In genomic region chr4:134863937-134864729, GRCm38 (mm10) we compare ENCODE assay signal across 15 mouse cellular contexts. TPM values are rescaled to one million over a fixed set of nuclear protein-coding genes. Genes with fewer than 3 reads are reported as not detected.
A peak's percentile ranks its signal among the peaks of the same experiment; 100 is the strongest.
DNase-seq lines count a peak whose midpoint lies in the region; ATAC-seq lines count a peak whose summit lies in the region.
"Had no signal": no experiment of that assay in that cellular context is flagged by ENCODE, and none has a peak within 500 bp of the region (broad histone marks: within the 10 kb centered on the region; RNA-seq: fewer than 3 reads in every experiment).

TSS of gene Rhd (plus strand) at chr4:134864536.

- H3K4me2 ChIP-seq in forebrain, embryonic 15.5 days (replicated peaks): no peak within 1 kb of the TSS
- no peak within 1 kb of the TSS for H3K4me2 ChIP-seq in midbrain, embryonic 13.5 days (replicated peaks)
- H3K4me2 ChIP-seq: limb, embryonic 13.5 days; neural tube, embryonic 15.5 days had no signal

- peaks cover 6% of the 10 kb centered on the region for H3K4me1 ChIP-seq in forebrain, embryonic 10.5 days
- no peaks in the 10 kb centered on the region for H3K4me1 ChIP-seq in forebrain, embryonic 15.5 days
- peaks cover 7% of the 10 kb centered on the region for H3K4me1 ChIP-seq in midbrain, embryonic 10.5 days
- H3K4me1 ChIP-seq in midbrain, embryonic 13.5 days (replicated peaks): 0 out of 2 replicates have a peak, but pooled peaks cover 3% of the 10 kb centered on the region
- peaks cover 9% of the 10 kb centered on the region for H3K4me1 ChIP-seq in limb, embryonic 10.5 days
- H3K4me1 ChIP-seq: neural tube, embryonic 15.5 days had no signal

- peaks cover 21% of the 10 kb centered on the region for H3K27me3 ChIP-seq in forebrain, embryonic 10.5 days (ENCODE audit: poor library complexity, severe bottlenecking)
- peaks cover 5% of the 10 kb centered on the region for H3K27me3 ChIP-seq in forebrain, embryonic 15.5 days
- H3K27me3 ChIP-seq in midbrain, embryonic 10.5 days (ENCODE audit: low read depth, poor library complexity, severe bottlenecking): peaks cover 18% of the 10 kb centered on the region
- H3K27me3 ChIP-seq in midbrain, embryonic 13.5 days: peaks cover 13% of the 10 kb centered on the region
- peaks cover 21% of the 10 kb centered on the region for H3K27me3 ChIP-seq in limb, embryonic 10.5 days (ENCODE audit: low read depth, poor library complexity, severe bottlenecking)
- H3K27me3 ChIP-seq: Patski had no signal

- peak within 1 kb of the TSS; percentile 51 for H3K27ac ChIP-seq in forebrain, embryonic 10.5 days
- no peak within 1 kb of the TSS for H3K27ac ChIP-seq in forebrain, embryonic 15.5 days (replicated peaks)
- H3K27ac ChIP-seq in midbrain, embryonic 10.5 days (replicated peaks): peak within 1 kb of the TSS; percentile 52
- no peak within 1 kb of the TSS for H3K27ac ChIP-seq in midbrain, embryonic 13.5 days
- H3K27ac ChIP-seq in limb, embryonic 10.5 days: 0 out of 2 replicates have a peak within 1 kb of the TSS, but pooled peaks have one; percentile 17
- H3K27ac ChIP-seq: limb, embryonic 13.5 days; neural tube, embryonic 15.5 days had no signal

- H3K9me3 ChIP-seq in forebrain, embryonic 10.5 days: no peaks in the 10 kb centered on the region
- no peaks in the 10 kb centered on the region for H3K9me3 ChIP-seq in forebrain, embryonic 15.5 days
- H3K9me3 ChIP-seq in midbrain, embryonic 10.5 days (replicated peaks): no peaks in the 10 kb centered on the region
- no peaks in the 10 kb centered on the region for H3K9me3 ChIP-seq in midbrain, embryonic 13.5 days
- H3K9me3 ChIP-seq in limb, embryonic 10.5 days (replicated peaks): no peaks in the 10 kb centered on the region
- H3K9me3 ChIP-seq: limb, embryonic 13.5 days; neural tube, embryonic 15.5 days had no signal

- H3K4me3 ChIP-seq in forebrain, embryonic 10.5 days: peak within 1 kb of the TSS; percentile 24; the same call in 1 of the 2 replicates
- no peak within 1 kb of the TSS for H3K4me3 ChIP-seq in forebrain, embryonic 15.5 days
- H3K4me3 ChIP-seq in midbrain, embryonic 10.5 days: no peak within 1 kb of the TSS
- H3K4me3 ChIP-seq in midbrain, embryonic 13.5 days (replicated peaks): no peak within 1 kb of the TSS
- H3K4me3 ChIP-seq in limb, embryonic 10.5 days: peak within 1 kb of the TSS; percentile 20
- H3K4me3 ChIP-seq: limb, embryonic 13.5 days; neural tube, embryonic 15.5 days had no signal

- no peak for DNase-seq in forebrain, embryonic 10.5 days (ENCODE audit: extremely low spot score, low spot score)
- DNase-seq in midbrain, embryonic 10.5 days (ENCODE audit: low spot score): no peak
- DNase-seq in limb, embryonic 10.5 days (ENCODE audit: low spot score): no peak
- DNase-seq in spleen, postnatal 14 days (ENCODE audit: low spot score in 2 of 2): peak; percentile 59 to 64
- no peak for DNase-seq in adipocyte (ENCODE audit: low spot score)
- DNase-seq in layer of hippocampus, adult 18-20 months (ENCODE audit: low spot score in 2 of 2): no peak
- DNase-seq: cerebellum, adult 9-10 months had no signal

- ATAC-seq in forebrain, embryonic 15.5 days (replicated peaks): no peak
- ATAC-seq in midbrain, embryonic 13.5 days: no peak
- ATAC-seq: inflammation-experienced regulatory T-cells, adult 6 months; Patski had no signal

- H3K36me3 ChIP-seq in forebrain, embryonic 10.5 days (replicated peaks): no peaks in the 10 kb centered on the region
- H3K36me3 ChIP-seq in forebrain, embryonic 15.5 days: no peaks in the 10 kb centered on the region
- H3K36me3 ChIP-seq in midbrain, embryonic 10.5 days: no peaks in the 10 kb centered on the region
- no peaks in the 10 kb centered on the region for H3K36me3 ChIP-seq in midbrain, embryonic 13.5 days
- H3K36me3 ChIP-seq in limb, embryonic 10.5 days: no peaks in the 10 kb centered on the region
- H3K36me3 ChIP-seq: limb, embryonic 13.5 days; neural tube, embryonic 15.5 days had no signal

- 71% methylated on average over 14 of the region's 14 CpGs for WGBS in forebrain, embryonic 10.5 days
- WGBS in forebrain, embryonic 15.5 days: 72% methylated on average over 14 of the region's 14 CpGs
- 72% methylated on average over 14 of the region's 14 CpGs for WGBS in midbrain, embryonic 10.5 days
- 75% methylated on average over 14 of the region's 14 CpGs for WGBS in midbrain, embryonic 13.5 days
- 70% methylated on average over 14 of the region's 14 CpGs for WGBS in limb, embryonic 10.5 days

- no peak within 1 kb of the TSS for H3K9ac ChIP-seq in forebrain, embryonic 15.5 days (replicated peaks)
- H3K9ac ChIP-seq in midbrain, embryonic 13.5 days (replicated peaks): no peak within 1 kb of the TSS
- H3K9ac ChIP-seq: limb, embryonic 13.5 days; neural tube, embryonic 15.5 days had no signal

RNA-seq across cellular contexts. Expression of gene Rhd, which starts in this region (rescaled TPM):
- 10.6 and 14.5 TPM in 2 replicates for polyA plus RNA-seq in forebrain, embryonic 10.5 days (2016; fragmentation: Nextera tagmentation; extraction: Ambion mirVana)
- 0.41 and 0.47 TPM in 2 replicates for polyA plus RNA-seq in forebrain, embryonic 15.5 days (2015; fragmentation: Nextera tagmentation; extraction: Ambion mirVana)
- polyA plus RNA-seq in midbrain, embryonic 10.5 days (2016; fragmentation: Nextera tagmentation; extraction: Ambion mirVana): 9.6 and 12.9 TPM in 2 replicates
- polyA plus RNA-seq in midbrain, embryonic 13.5 days (2015; fragmentation: Nextera tagmentation; extraction: Ambion mirVana): 0.73 and 1.1 TPM in 2 replicates
- polyA plus RNA-seq in limb, embryonic 10.5 days (2016; fragmentation: Nextera tagmentation; extraction: Ambion mirVana): 9.7 and 9.8 TPM in 2 replicates
- total RNA-seq in layer of hippocampus, adult 18-20 months (2021): not detected
- polyA plus RNA-seq: large intestine, adult 2 months; small intestine, adult 2 months had no signal

Comparison
In these comparisons a context has a peak if more than half of its experiments do, and no peak if none do; other contexts are left out.
1. H3K27ac ChIP-seq: peak in forebrain, embryonic 10.5 days (single experiment), midbrain, embryonic 10.5 days (single experiment) and limb, embryonic 10.5 days (single experiment); none in forebrain, embryonic 15.5 days (single experiment) and midbrain, embryonic 13.5 days (single experiment).
2. H3K4me3 ChIP-seq: peak in forebrain, embryonic 10.5 days (single experiment) and limb, embryonic 10.5 days (single experiment); none in forebrain, embryonic 15.5 days (single experiment), midbrain, embryonic 10.5 days (single experiment) and midbrain, embryonic 13.5 days (single experiment).
3. DNase-seq: peak in spleen, postnatal 14 days (2 of 2); none in forebrain, embryonic 10.5 days (single experiment), midbrain, embryonic 10.5 days (single experiment), limb, embryonic 10.5 days (single experiment), adipocyte (single experiment) and layer of hippocampus, adult 18-20 months (0 of 2).